Mouse (Mus musculus) heart, postnatal 25 days (tissue): ENCODE measurements around the gene Il5ra. TPM values are rescaled to one million over a fixed set of nuclear protein-coding genes. Genes with fewer than 3 reads are reported as not detected.

Experiments
- DNase-seq: peaks from one replicate; pipeline ENCODE4 v3.0.0; 2022; ENCODE audit warnings: low spot score
- intact Hi-C: fragments of 180-260 bp; cut with DNase I; formaldehyde crosslinking; loops from one replicate; pipeline ENCODE4 v1.15.1; 2025
- total RNA-seq, 2 experiments: library from RNA; stranded (reverse); gene quantifications; 2 replicates each; pipeline ENCODE4 v1.2.3; 2021

Il5ra gene
- total RNA-seq, 2 experiments from 2014 or later: not detected

GRCm38 (mm10) chr6:106743556-106744233, 5.1 kb downstream of the Il5ra start:
- intact Hi-C loops: no loop called here
- no peak for DNase-seq

- intact Hi-C loops: no loop called here
- no peak for DNase-seq
Measured at GRCm38 (mm10) chr6:106740244-106740825, 8.5 kb downstream of the Il5ra start.

- no peak for DNase-seq
- intact Hi-C loops: no loop called here
Measured at GRCm38 (mm10) chr6:106738229-106738628, 10.6 kb downstream of the Il5ra start.

- no peak for DNase-seq
- intact Hi-C loops: no loop called here
Measured at GRCm38 (mm10) chr6:106732563-106732962, 16.3 kb downstream of the Il5ra start.

- DNase-seq: no peak
- intact Hi-C loops: no loop called here
Measured at GRCm38 (mm10) chr6:106729682-106730314, 19.0 kb downstream of the Il5ra start.

- DNase-seq: no peak
- intact Hi-C loops: no loop called here
Measured at GRCm38 (mm10) chr6:106727703-106728102, 21.1 kb downstream of the Il5ra start.

- intact Hi-C loops: no loop called here
- DNase-seq: no peak
Measured at GRCm38 (mm10) chr6:106726078-106726477, 22.8 kb downstream of the Il5ra start.

GRCm38 (mm10) chr6:106725642-106726041, 23.2 kb downstream of the Il5ra start:
- DNase-seq: no peak
- intact Hi-C loops: no loop called here

- intact Hi-C loops: no loop called here
- no peak for DNase-seq
Measured at GRCm38 (mm10) chr6:106705506-106706035, 43.3 kb downstream of the Il5ra start.

- intact Hi-C loops: no loop called here
Measured at GRCm38 (mm10) chr6:106701931-106702330, 46.9 kb downstream of the Il5ra start.

GRCm38 (mm10) chr6:106675581-106675980, 73.3 kb downstream of the Il5ra start:
- DNase-seq: no peak
- intact Hi-C loops: no loop called here

More at GRCm38 (mm10) chr6:106701931-106702330, 46.9 kb downstream of the Il5ra start:
- no peak for DNase-seq

- intact Hi-C loops: loop anchor here (5.0 kb wide), 1 partner anchor 138 kb away; the partner anchor contains the start of gene Crbn
- DNase-seq: no peak
Measured at GRCm38 (mm10) chr6:106663780-106664651, 84.8 kb downstream of the Il5ra start.

Other genes with a start within 250 kb of the Il5ra start
- gene Trnt1, start 20.1 kb upstream of the Il5ra start, total RNA-seq: 10 to 100 TPM; 29.5 to 32.6 TPM
- 10 to 100 TPM; 37.9 to 45.5 TPM for gene Crbn, start 51.0 kb upstream of the Il5ra start, total RNA-seq